Mouse (Mus musculus) olfactory bulb, adult 2 months (tissue): ENCODE results near the gene Erich4.

Experiments
- CTCF ChIP-seq: fragments of 200-500 bp; IDR thresholded peaks from 2 replicates; pipeline ENCODE4 v1.5.1; 2012; ENCODE audit warnings: low read depth, mild to moderate bottlenecking, low read length, moderate library complexity; ENCODE audit not compliant: insufficient read depth
- POLR2A ChIP-seq: fragments of 200-500 bp; IDR thresholded peaks from 2 replicates; pipeline ENCODE4 v1.6.1; 2012; ENCODE audit warnings: mild to moderate bottlenecking, low read depth, low read length, moderate library complexity; ENCODE audit not compliant: insufficient read depth

DNA sequence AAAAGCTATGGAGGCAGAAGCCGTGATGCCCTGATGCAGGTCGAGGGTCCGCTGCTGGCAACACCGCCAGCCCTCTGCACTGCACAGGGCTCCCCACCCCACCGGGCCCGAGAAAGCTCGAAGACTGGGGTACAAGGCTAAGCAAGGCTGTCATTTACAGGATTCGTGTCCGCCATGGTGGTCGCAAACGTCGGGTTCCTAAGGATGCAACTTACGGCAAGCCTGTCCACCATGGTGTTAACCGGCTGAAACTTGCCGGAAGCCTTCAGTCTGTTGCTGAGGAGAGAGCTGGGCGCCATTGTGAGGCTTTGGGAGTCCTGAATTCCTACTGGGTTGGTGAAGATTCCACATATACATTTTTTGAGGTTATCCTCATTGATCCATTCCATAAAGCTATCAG, 14.3 kb downstream of the Erich4 start:
- no peak for TF ChIP-seq CTCF
- TF ChIP-seq POLR2A: no peak
